Mouse (Mus musculus): ENCODE measurements around the gene Man1b1.

- no peak for TF ChIP-seq CTCF (IDR thresholded peaks at IDR 0.05; ENCODE audit: borderline replicate concordance, insufficient read depth, low read length)
- TF ChIP-seq POLR2A (IDR thresholded peaks at IDR 0.05; ENCODE audit: low read depth, low read length), result no peak
These were observed 68.2 kb downstream of the Man1b1 start for GRCm38 (mm10) chr2:25400291-25400690.
